Mouse (Mus musculus) layer of hippocampus, postnatal 25 days (tissue): ENCODE data around the gene Chchd6. TPM values are rescaled to one million over a fixed set of nuclear protein-coding genes. Genes with fewer than 3 reads are reported as not detected.

Experiments
- DNase-seq, 2 experiments: peaks; one replicate each; pipeline ENCODE4 v3.0.0; 2022; ENCODE audit warnings: mixed read lengths in 2 of 2, low spot score in 1 of 2; ENCODE audit errors: extremely low spot score in 1 of 2
- total RNA-seq, 2 experiments: library from RNA; stranded (reverse); gene quantifications; 2 replicates each; pipeline ENCODE4 v1.2.3; 2021

The Chchd6 gene
- total RNA-seq, 2 experiments from 2014 or later = 62.4 to 74.8 TPM

- DNase-seq = no peak
These were observed 3.9 kb downstream of the Chchd6 start for GRCm38 (mm10) chr6:89591531-89591930.

DNA sequence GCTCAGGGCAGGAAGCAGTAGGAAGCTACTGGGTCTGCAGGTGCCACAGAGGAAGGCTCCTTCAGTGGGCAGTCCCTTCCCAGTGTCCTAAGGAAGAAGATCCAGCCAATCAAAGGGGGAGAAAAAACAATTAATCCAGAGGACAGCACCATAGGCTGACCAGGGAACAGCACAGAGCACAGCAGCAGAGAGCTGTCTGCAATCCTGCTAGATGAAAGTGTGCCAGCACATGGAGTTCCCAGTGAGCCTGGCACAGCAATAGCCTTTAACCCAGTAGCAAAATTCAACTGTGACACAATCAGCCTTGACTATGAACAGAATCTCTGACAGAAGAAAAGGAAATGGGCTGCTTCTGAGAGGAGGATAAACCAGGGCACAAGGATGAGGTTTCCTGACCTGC lies 9.8 kb downstream of the Chchd6 start:
- no peak for DNase-seq

GRCm38 (mm10) chr6:89584634-89585409 lies 10.6 kb downstream of the Chchd6 start:
- peak in 1 of 2 experiments; percentile 16 for DNase-seq

GRCm38 (mm10) chr6:89583170-89583569 lies 12.3 kb downstream of the Chchd6 start:
- no peak for DNase-seq

GRCm38 (mm10) chr6:89574641-89575040 lies 20.8 kb downstream of the Chchd6 start:
- no peak for DNase-seq

GRCm38 (mm10) chr6:89573768-89574167 lies 21.7 kb downstream of the Chchd6 start:
- no peak for DNase-seq

DNA sequence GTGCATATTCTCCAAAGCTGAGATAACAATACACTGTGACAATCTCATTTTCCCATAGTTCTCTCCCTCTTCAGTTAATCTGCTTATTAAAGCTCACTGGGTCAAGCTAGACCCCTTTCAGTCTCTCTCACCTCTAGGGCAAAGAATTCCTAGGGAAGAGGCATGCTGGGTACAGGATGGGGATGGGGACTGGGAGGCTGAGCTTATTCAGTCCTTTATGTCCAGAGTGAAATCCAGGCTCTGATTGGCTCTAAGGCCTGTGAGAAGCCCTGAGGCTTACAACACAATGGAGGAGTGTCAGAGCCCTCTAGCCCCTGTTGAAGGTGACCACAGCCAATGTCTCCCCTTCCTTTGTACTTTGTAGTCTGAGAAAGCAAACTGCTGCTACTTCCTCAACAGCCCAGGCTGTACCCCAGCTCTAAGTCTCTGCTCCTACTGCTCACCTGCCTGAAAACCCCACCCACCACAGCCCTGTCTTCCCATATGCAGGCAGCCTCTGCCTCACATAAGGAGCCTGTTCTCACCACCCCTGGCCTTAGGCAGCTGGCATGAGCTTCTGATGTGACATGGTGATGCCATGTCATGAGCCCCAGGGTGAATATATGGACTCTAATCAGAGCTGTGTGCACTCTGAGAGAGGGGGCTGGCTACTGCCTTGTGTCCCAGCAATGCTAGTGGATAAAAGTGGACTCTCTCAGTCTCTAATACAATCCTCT lies 22.4 kb downstream of the Chchd6 start:
- no peak for DNase-seq

DNA sequence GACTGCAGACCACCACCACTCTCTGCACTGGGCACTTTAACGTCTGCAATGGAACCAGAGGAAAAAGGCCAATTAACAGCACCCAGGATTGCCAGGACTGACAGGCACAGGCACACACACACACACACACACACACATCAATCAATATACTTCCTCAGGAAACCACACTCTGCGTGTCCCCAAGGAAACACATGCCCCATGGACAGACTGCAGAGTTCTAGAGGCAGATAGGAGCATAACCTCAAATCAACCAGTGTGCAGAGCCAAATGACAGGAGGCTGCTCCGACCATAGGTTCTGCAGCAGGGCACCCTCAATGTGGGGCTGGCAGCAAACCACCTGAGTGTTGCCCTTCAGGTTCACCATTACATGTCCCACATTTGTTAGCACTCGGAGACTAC lies 26.1 kb downstream of the Chchd6 start:
- no peak for DNase-seq

DNA sequence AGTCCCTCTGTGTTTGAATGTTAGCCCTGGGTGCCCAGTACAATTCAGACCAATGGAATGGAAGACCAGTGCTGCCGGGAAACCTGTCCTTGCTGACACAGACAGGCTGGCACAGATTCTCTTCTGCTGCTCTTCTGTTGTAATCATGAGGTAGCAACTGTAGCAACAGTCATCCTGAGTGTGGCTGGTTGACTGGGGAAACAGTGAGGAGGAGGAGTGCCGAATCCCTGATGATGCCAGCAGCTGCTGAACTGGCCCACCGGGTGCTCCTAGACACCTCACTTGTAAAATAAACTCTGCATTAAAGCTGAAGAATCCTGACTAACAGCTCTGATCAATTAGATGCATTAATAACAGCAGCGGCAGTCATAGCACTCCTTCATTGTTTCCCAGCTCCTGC lies 28.7 kb downstream of the Chchd6 start:
- DNase-seq = no peak

- DNase-seq = no peak
These were observed 32.1 kb downstream of the Chchd6 start for GRCm38 (mm10) chr6:89563381-89563780.

DNA sequence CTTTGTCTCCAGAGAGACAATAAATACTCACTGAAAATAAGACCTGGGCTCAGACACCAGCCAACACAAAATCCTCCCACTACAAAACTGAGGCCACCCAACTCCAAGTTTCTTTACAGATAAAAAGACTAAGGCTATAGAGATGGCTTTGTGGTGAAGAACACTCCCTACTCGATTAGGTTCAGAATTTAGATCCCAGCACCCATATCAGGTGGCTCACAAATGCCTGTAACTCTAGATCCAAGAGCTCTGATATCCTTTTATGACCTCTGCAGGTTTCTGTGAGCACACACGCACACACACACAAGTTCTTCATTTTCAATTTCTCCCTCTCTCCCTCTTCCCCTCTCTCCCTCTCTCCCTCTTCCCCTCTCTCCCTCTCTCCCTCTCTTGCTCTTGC lies 34.6 kb downstream of the Chchd6 start:
- DNase-seq = no peak

DNA sequence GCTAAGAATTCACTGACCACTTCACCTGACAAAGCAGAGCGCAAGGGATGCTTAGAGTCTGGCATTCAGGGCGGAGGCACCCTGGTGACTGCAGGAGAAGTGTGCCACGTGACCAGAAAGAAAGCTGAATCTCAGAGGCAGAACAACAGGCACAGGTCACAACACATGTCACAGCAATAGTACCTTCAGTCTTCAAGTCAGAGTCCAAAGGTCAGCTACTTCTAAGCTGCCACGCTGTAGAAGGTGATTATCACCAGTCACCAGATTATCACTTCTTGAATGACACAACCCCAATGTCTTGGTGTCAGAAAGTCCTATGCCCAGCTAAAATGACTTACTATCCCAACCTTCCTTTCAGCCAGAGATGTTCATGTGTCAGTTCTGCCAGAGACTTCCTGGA lies 37.8 kb downstream of the Chchd6 start:
- DNase-seq = no peak

DNA sequence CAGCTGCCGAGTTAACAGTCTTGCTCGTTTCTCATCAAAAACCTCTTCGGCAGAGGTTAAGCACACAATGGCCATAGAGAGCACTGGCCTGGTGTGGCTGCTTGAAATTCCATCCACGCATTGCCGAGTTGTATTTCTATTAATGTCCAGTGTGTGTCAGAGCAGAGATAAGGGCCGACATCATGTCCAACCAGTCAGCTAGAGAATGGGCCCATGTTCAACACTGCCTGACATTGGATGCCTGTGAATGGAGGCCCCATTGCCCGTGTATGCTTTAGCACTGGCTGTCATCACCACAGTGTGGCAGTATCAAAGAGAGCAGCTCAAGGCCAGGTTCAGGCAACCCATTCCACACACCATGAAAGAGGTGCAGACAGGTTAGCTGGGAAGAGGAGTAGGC lies 38.9 kb downstream of the Chchd6 start:
- DNase-seq = no peak

DNA sequence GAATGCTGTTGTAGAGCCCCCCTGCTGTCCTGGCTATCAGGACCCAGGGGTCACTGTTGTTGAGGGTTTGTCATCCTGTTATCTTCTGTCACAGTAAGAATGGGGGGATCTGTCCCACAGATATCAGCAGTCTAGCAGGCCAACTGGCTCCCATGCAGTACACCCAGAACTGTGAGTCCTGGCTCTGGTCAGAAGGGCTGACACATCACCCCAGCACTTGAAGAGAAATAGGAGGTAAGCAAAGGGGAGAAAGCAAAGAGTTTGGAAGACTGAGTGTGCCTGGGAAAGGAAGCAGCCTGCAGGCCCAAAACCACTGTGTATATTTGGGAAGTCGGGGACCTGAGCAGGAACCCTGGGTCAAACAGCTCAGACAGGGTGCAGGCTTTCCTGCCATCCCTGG lies 39.5 kb downstream of the Chchd6 start:
- no peak for DNase-seq

GRCm38 (mm10) chr6:89554029-89554428 lies 41.4 kb downstream of the Chchd6 start:
- no peak for DNase-seq

DNA sequence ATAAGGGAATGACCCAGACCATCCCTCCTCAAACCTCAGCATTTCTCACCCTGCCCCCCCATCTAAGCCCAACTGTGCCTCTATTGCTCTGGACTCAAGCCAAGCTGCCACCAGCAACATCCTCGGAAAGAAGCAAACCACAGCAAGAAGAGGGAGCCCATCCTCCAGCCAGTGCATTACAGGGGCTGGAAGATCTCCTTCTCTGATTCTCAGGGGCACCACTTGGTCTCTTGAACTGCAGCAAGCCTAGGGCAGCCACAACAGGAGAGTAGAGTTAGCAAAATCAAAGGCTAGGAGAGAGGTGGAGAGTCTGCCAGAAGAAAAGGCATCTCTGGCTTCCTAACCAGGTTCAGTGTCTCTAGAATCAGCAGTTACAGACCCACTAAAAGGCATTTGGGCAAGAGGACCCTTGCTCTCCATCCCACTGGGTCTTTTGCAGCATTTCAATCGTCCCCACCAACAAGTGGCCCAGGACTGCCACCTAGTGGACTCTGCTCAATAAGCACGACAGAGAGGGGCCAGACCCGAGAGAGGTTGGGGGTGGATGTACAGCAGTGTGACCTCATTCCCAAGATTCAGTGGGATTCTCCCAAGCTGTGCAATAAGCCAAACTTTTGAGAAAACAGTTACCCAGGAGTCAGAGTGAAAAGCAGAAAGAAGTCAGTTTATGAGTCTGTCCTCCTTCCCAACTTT lies 42.3 kb downstream of the Chchd6 start:
- peak; percentile 78 to 91 for DNase-seq

DNA sequence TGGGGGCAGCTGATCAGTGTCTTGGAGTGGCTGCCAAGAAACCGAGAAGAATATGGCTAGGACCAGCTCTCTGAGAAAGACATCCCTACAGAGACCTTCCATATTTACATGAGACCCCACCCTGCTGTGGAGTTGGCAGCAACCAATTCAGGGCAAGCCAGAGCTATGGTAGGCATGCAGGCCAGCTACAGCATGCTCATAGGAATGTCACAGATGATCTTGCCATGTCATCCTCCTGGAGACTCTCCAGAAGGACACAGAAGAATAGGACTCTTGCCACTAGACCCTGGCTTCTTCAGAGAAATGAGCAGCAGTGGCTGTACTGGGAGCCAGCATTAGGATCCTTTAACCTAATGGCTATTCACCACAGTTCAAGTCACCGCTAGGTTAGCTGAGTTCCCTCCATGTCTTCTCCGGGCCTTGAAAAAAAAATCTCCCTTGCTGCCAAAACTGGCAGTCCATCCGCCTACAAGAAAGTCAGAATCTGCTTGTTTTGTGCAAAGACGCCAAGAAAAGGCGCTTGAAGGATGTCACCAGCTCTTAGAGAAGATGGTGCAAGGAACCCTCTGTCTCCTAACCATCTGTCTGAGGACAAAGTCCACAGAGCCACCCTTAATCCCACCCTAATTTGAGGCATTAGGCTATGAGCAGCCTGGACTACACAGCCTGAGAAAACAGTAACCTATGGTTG lies 43.0 kb downstream of the Chchd6 start:
- no peak for DNase-seq

DNA sequence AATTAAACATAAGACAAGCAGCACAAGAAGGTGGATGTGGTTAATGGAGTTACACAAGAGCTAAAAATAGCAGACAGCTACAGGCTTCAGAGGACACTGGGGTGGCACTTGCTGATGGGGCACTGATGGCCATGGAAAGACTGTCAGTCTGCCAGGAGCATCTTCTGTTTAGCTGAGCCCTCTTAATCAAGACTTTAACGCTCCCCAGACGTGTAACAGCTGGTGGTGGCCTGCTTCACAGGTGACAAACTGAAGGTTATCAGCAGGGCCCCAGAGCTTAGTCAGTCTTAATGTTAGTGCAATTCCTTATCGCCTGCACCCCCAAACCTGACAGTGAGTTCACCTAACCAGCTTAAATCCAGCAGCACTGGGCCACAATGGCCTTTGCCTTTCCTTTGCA lies 46.3 kb downstream of the Chchd6 start:
- no peak for DNase-seq

DNA sequence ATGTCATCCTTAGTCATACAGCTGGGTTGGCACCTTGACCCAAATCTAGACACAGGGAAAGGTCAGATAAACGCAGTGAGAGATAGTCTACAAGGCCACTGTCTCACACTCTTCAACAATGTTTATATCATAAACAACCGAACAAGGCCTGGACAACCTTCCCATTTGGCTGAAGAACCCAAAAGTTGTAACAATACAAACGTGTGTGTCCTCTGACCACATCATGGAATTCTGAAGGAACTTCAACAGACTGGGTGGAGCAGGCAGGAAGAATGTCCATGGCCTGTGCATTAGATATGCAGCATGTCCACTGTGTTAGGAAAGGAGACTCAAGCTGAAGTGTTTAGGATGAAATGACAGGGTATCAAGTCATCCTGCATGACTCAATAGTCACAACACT lies 47.5 kb downstream of the Chchd6 start:
- DNase-seq = no peak

DNA sequence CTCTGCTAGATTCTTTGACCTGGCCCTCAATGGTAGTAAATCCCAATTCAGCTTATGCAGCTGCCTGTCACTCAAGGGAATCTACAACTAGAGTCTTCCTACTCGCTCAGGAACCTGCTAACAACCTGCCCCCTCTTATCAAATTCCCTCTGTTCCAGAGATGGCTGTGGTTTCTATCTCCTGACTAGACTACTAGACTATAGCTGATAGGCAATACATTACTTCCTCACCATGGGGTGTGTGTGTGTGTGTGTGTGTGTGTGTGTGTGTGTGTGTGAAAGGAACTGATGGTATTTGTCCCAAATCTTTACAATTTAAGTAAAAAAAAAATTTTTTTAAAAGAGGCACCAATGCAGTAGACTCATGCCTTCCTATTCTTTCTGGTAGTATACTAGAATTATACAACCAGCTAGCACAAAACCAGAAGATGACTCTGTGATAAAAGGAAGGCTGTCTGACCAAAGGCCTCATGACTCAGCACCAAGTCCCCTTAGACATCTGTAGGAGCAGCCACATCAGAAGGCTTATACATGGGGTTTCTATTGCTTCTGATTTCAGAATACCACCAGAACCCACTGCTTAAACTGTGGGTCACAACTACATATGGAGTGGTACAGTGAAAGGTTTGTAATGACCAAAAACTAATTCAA lies 57.2 kb downstream of the Chchd6 start:
- DNase-seq = no peak
